Mouse (Mus musculus) lung, postnatal 0 days (tissue): ENCODE results near the gene Rtn4rl1. TPM values are rescaled to one million over a fixed set of nuclear protein-coding genes. Genes with fewer than 3 reads are reported as not detected.

Source experiments
- ATAC-seq: fragments of 200-750 bp; cut with Nextera tagmentation; 2 replicates; pipeline ENCODE4 v1.8.0; 2017; ENCODE audit warnings: moderate library complexity
- DNase-seq: peaks from one replicate; pipeline ENCODE4 v3.0.0-alpha.2; 2016; ENCODE audit warnings: low spot score
- H3K27ac ChIP-seq: fragments of 300-500 bp; sonication (generic); 2 replicates; pipeline ENCODE4 v1.5.1; 2014; ENCODE audit warnings: antibody characterized with exemption, mild to moderate bottlenecking, low read length, mixed read lengths
- H3K27me3 ChIP-seq: fragments of 300-500 bp; sonication (generic); replicated peaks from 2 replicates; pipeline ENCODE4 v1.6.1; 2014; ENCODE audit warnings: low read length, mixed read lengths; ENCODE audit not compliant: insufficient read depth
- H3K36me3 ChIP-seq: fragments of 300-500 bp; sonication (generic); 2 replicates; pipeline ENCODE4 v1.6.1; 2014; ENCODE audit warnings: low read length, mixed read lengths; ENCODE audit not compliant: insufficient read depth
- H3K4me1 ChIP-seq: fragments of 300-500 bp; sonication (generic); 2 replicates; pipeline ENCODE4 v1.6.1; 2014; ENCODE audit warnings: antibody characterized with exemption, low read depth, low read length, mixed read lengths; ENCODE audit not compliant: insufficient read depth
- H3K4me2 ChIP-seq: fragments of 300-500 bp; sonication (generic); replicated peaks from 2 replicates; pipeline ENCODE4 v1.6.1; 2014; ENCODE audit warnings: low read depth, mild to moderate bottlenecking, low read length, moderate library complexity, mixed read lengths
- H3K4me3 ChIP-seq: fragments of 300-500 bp; sonication (generic); 2 replicates; pipeline ENCODE4 v1.5.1; 2014; ENCODE audit warnings: low read depth, low read length
- H3K9ac ChIP-seq: fragments of 300-500 bp; sonication (generic); replicated peaks from 2 replicates; pipeline ENCODE4 v1.6.1; 2014; ENCODE audit warnings: low read depth, mild to moderate bottlenecking
- H3K9me3 ChIP-seq: fragments of 300-500 bp; sonication (generic); 2 replicates; pipeline ENCODE4 v1.6.1; 2016; ENCODE audit warnings: low read length, mixed read lengths
- CTCF ChIP-seq: IDR thresholded peaks from 2 replicates; pipeline ENCODE4 v1.5.1; 2016; ENCODE audit warnings: antibody characterized with exemption, mild to moderate bottlenecking
- EP300 ChIP-seq: IDR thresholded peaks from 2 replicates; pipeline ENCODE4 v1.6.1; 2016; ENCODE audit warnings: antibody characterized with exemption, mild to moderate bottlenecking, control low read depth
- WGBS: fragments of 180-500 bp; shearing (Covaris S2); extraction: QIAGEN DNeasy Blood & Tissue Kit; methylation state at CpG from one replicate; pipeline ENCODE4 v1.1.7; 2014; 5-methylcytosine and 5-hydroxymethylcytosine counted together
- polyA plus RNA-seq: library from polyadenylated mRNA; unstranded; fragments of >200 nt; fragmentation: Nextera tagmentation; extraction: Ambion mirVana; gene quantifications from 2 replicates; pipeline ENCODE4 v1.2.1, GENCODE M21; 2015

Rtn4rl1 gene
- polyA plus RNA-seq, 1 experiment from 2014 or later: 4.3 TPM

GRCm38 (mm10) chr11:75263964-75264312, 70.4 kb downstream of the Rtn4rl1 start:
- H3K27ac ChIP-seq: no peak overlapping the region
- no peaks in the 10 kb centered on the region for H3K4me1 ChIP-seq
- ATAC-seq (no peak), DNase-seq (peak; percentile 39)
- H3K4me2 ChIP-seq: no peak overlapping the region
- H3K36me3 ChIP-seq: no peaks in the 10 kb centered on the region
- no peak overlapping the region for H3K9ac ChIP-seq
- TF ChIP-seq CTCF (no peak), EP300 (no peak)
- no peaks in the 10 kb centered on the region for H3K27me3 ChIP-seq
- WGBS: 58% methylated on average over 6 of the region's 6 CpGs
- no peak overlapping the region for H3K4me3 ChIP-seq
- no peaks in the 10 kb centered on the region for H3K9me3 ChIP-seq

GRCm38 (mm10) chr11:75264550-75264949, 71.0 kb downstream of the Rtn4rl1 start:
- no peaks in the 10 kb centered on the region for H3K9me3 ChIP-seq
- no peaks in the 10 kb centered on the region for H3K4me1 ChIP-seq
- DNase-seq (no peak), ATAC-seq (no peak)
- H3K4me2 ChIP-seq: no peak overlapping the region
- no peak overlapping the region for H3K9ac ChIP-seq
- H3K36me3 ChIP-seq: no peaks in the 10 kb centered on the region
- 81% methylated on average over 6 of the region's 6 CpGs for WGBS
- H3K27me3 ChIP-seq: no peaks in the 10 kb centered on the region
- TF ChIP-seq EP300 (no peak), CTCF (peak; percentile 43)
- no peak overlapping the region for H3K27ac ChIP-seq
- no peak overlapping the region for H3K4me3 ChIP-seq

GRCm38 (mm10) chr11:75265545-75265944, 72.0 kb downstream of the Rtn4rl1 start:
- H3K9me3 ChIP-seq: no peaks in the 10 kb centered on the region
- ATAC-seq (no peak), DNase-seq (no peak)
- H3K4me1 ChIP-seq: no peaks in the 10 kb centered on the region
- H3K27ac ChIP-seq: no peak overlapping the region
- no peak overlapping the region for H3K4me2 ChIP-seq
- H3K4me3 ChIP-seq: no peak overlapping the region
- no peak for TF ChIP-seq CTCF
- no peak for TF ChIP-seq EP300
- no peaks in the 10 kb centered on the region for H3K27me3 ChIP-seq
- no peaks in the 10 kb centered on the region for H3K36me3 ChIP-seq
- H3K9ac ChIP-seq: no peak overlapping the region
- WGBS: 72% methylated on average over 15 of the region's 15 CpGs

GRCm38 (mm10) chr11:75267826-75268281, 74.3 kb downstream of the Rtn4rl1 start:
- ATAC-seq: peak; percentile 29
- no peak overlapping the region for H3K4me3 ChIP-seq
- no peaks in the 10 kb centered on the region for H3K9me3 ChIP-seq
- 0 out of 2 replicates have a peak overlapping the region, but pooled peaks have one; percentile 1 for H3K27ac ChIP-seq
- H3K36me3 ChIP-seq: no peaks in the 10 kb centered on the region
- no peaks in the 10 kb centered on the region for H3K27me3 ChIP-seq
- no peak overlapping the region for H3K4me2 ChIP-seq
- TF ChIP-seq CTCF: no peak
- TF ChIP-seq EP300: no peak
- peak; percentile 75 for DNase-seq
- no peaks in the 10 kb centered on the region for H3K4me1 ChIP-seq
- whole genome bisulfite sequencing: 33% methylated on average over 9 of the region's 9 CpGs
- no peak overlapping the region for H3K9ac ChIP-seq

GRCm38 (mm10) chr11:75268492-75268891, 74.9 kb downstream of the Rtn4rl1 start:
- H3K27me3 ChIP-seq: no peaks in the 10 kb centered on the region
- H3K9me3 ChIP-seq: no peaks in the 10 kb centered on the region
- no peak overlapping the region for H3K4me2 ChIP-seq
- ATAC-seq (peak; percentile 66), DNase-seq (peak; percentile 58)
- H3K4me1 ChIP-seq: no peaks in the 10 kb centered on the region
- 0 out of 2 replicates have a peak overlapping the region, but pooled peaks have one; percentile 1 for H3K27ac ChIP-seq
- no peak overlapping the region for H3K4me3 ChIP-seq
- 48% methylated on average over 5 of the region's 5 CpGs for WGBS
- no peak overlapping the region for H3K9ac ChIP-seq
- TF ChIP-seq EP300 (no peak), CTCF (no peak)
- no peaks in the 10 kb centered on the region for H3K36me3 ChIP-seq

GRCm38 (mm10) chr11:75269213-75269612, 75.6 kb downstream of the Rtn4rl1 start:
- Histone ChIP-seq H3K9me3 (no peaks in the 10 kb centered on the region), H3K9ac (no peak overlapping the region), H3K36me3 (no peaks in the 10 kb centered on the region), H3K4me1 (no peaks in the 10 kb centered on the region), H3K4me2 (no peak overlapping the region), H3K27me3 (no peaks in the 10 kb centered on the region), H3K4me3 (no peak overlapping the region), H3K27ac (no peak overlapping the region)
- DNase-seq: no peak
- no peak for ATAC-seq
- 60% methylated on average over 4 of the region's 4 CpGs for WGBS
- TF ChIP-seq CTCF: no peak
